Mouse (Mus musculus): Measurements from ENCODE around the gene Phldb2. TPM values are rescaled to one million over a fixed set of nuclear protein-coding genes. Genes with fewer than 3 reads are reported as not detected.
A peak's percentile ranks its signal among the peaks of the same experiment; 100 is the strongest.

Phldb2 gene
- polyA plus RNA-seq, 1 experiment: 1.8 TPM

- TF ChIP-seq POLR2A (IDR thresholded peaks at IDR 0.05; ENCODE audit: control insufficient read depth, extremely low read depth, insufficient read depth, low read length, poor library complexity) (no peak), CTCF (IDR thresholded peaks at IDR 0.05; ENCODE audit: borderline replicate concordance, control insufficient read depth, extremely low read depth, insufficient read depth, low read length, poor library complexity) (no peak)
- Histone ChIP-seq H3K4me3 (ENCODE audit: control insufficient read depth, insufficient read depth, low read length) (no peak overlapping the region), H3K27me3 (ENCODE audit: control insufficient read depth, insufficient read depth, low read length) (no peaks in the 10 kb centered on the region), H3K36me3 (ENCODE audit: control insufficient read depth, insufficient read depth, low read length) (no peaks in the 10 kb centered on the region), H3K27ac (ENCODE audit: control insufficient read depth, insufficient read depth, low read length) (no peak overlapping the region), H3K4me1 (replicated peaks; ENCODE audit: control insufficient read depth, insufficient read depth, low read length) (no peaks in the 10 kb centered on the region)
- DNase-seq: no peak
- WGBS: 66% methylated on average over 12 of the region's 12 CpGs
These were observed 195.8 kb downstream of the Phldb2 start for GRCm38 (mm10) chr16:45757421-45758078.

GRCm38 (mm10) chr16:45756855-45757254, 196.5 kb downstream of the Phldb2 start:
- Histone ChIP-seq H3K4me3 (ENCODE audit: control insufficient read depth, insufficient read depth, low read length) (no peak overlapping the region), H3K4me1 (replicated peaks; ENCODE audit: control insufficient read depth, insufficient read depth, low read length) (no peaks in the 10 kb centered on the region), H3K27me3 (ENCODE audit: control insufficient read depth, insufficient read depth, low read length) (no peaks in the 10 kb centered on the region), H3K27ac (ENCODE audit: control insufficient read depth, insufficient read depth, low read length) (no peak overlapping the region), H3K36me3 (ENCODE audit: control insufficient read depth, insufficient read depth, low read length) (no peaks in the 10 kb centered on the region)
- WGBS: 16% methylated on average over 9 of the region's 9 CpGs
- TF ChIP-seq CTCF (IDR thresholded peaks at IDR 0.05; ENCODE audit: borderline replicate concordance, control insufficient read depth, extremely low read depth, insufficient read depth, low read length, poor library complexity) (no peak), POLR2A (IDR thresholded peaks at IDR 0.05; ENCODE audit: control insufficient read depth, extremely low read depth, insufficient read depth, low read length, poor library complexity) (no peak)
- DNase-seq: peak; percentile 41

GRCm38 (mm10) chr16:45743591-45744144, 209.7 kb downstream of the Phldb2 start:
- Histone ChIP-seq H3K27ac (ENCODE audit: control insufficient read depth, insufficient read depth, low read length) (no peak overlapping the region), H3K27me3 (ENCODE audit: control insufficient read depth, insufficient read depth, low read length) (no peaks in the 10 kb centered on the region), H3K4me1 (replicated peaks; ENCODE audit: control insufficient read depth, insufficient read depth, low read length) (0 out of 2 replicates have a peak, but pooled peaks cover 2% of the 10 kb centered on the region), H3K4me3 (ENCODE audit: control insufficient read depth, insufficient read depth, low read length) (no peak overlapping the region), H3K36me3 (ENCODE audit: control insufficient read depth, insufficient read depth, low read length) (no peaks in the 10 kb centered on the region)
- TF ChIP-seq POLR2A (IDR thresholded peaks at IDR 0.05; ENCODE audit: control insufficient read depth, extremely low read depth, insufficient read depth, low read length, poor library complexity) (no peak), CTCF (IDR thresholded peaks at IDR 0.05; ENCODE audit: borderline replicate concordance, control insufficient read depth, extremely low read depth, insufficient read depth, low read length, poor library complexity) (no peak)
- WGBS: 89% methylated on average over 4 of the region's 4 CpGs
- no peak for DNase-seq

GRCm38 (mm10) chr16:45742615-45743476, 210.6 kb downstream of the Phldb2 start, which contains the start of gene Abhd10:
Abhd10 (minus strand) TSS chr16:45742955.
- DNase-seq: peak; percentile 95
- H3K4me3 ChIP-seq (ENCODE audit: control insufficient read depth, insufficient read depth, low read length): peak within 1 kb of the TSS; percentile 95
- no peaks in the 10 kb centered on the region for H3K27me3 ChIP-seq (ENCODE audit: control insufficient read depth, insufficient read depth, low read length)
- no peaks in the 10 kb centered on the region for H3K36me3 ChIP-seq (ENCODE audit: control insufficient read depth, insufficient read depth, low read length)
- under 1% methylated on average over 51 of the region's 51 CpGs for WGBS
- H3K4me1 ChIP-seq (replicated peaks; ENCODE audit: control insufficient read depth, insufficient read depth, low read length): 0 out of 2 replicates have a peak, but pooled peaks cover 2% of the 10 kb centered on the region
- 0 out of 2 replicates have a peak, but pooled peaks have one; percentile 31 for TF ChIP-seq CTCF (IDR thresholded peaks at IDR 0.05; ENCODE audit: borderline replicate concordance, control insufficient read depth, extremely low read depth, insufficient read depth, low read length, poor library complexity)
- TF ChIP-seq POLR2A (IDR thresholded peaks at IDR 0.05; ENCODE audit: control insufficient read depth, extremely low read depth, insufficient read depth, low read length, poor library complexity): peak; percentile 95
- H3K27ac ChIP-seq (ENCODE audit: control insufficient read depth, insufficient read depth, low read length): no peak within 1 kb of the TSS

- 89% methylated on average over 8 of the region's 8 CpGs for WGBS
- peaks cover 39% of the 10 kb centered on the region for H3K36me3 ChIP-seq (ENCODE audit: control insufficient read depth, insufficient read depth, low read length)
- H3K4me1 ChIP-seq (replicated peaks; ENCODE audit: control insufficient read depth, insufficient read depth, low read length): 0 out of 2 replicates have a peak, but pooled peaks cover under 1% of the 10 kb centered on the region
- H3K4me3 ChIP-seq (ENCODE audit: control insufficient read depth, insufficient read depth, low read length): no peak overlapping the region
- TF ChIP-seq CTCF (IDR thresholded peaks at IDR 0.05; ENCODE audit: borderline replicate concordance, control insufficient read depth, extremely low read depth, insufficient read depth, low read length, poor library complexity) (no peak), POLR2A (IDR thresholded peaks at IDR 0.05; ENCODE audit: control insufficient read depth, extremely low read depth, insufficient read depth, low read length, poor library complexity) (no peak)
- DNase-seq: no peak
- no peak overlapping the region for H3K27ac ChIP-seq (ENCODE audit: control insufficient read depth, insufficient read depth, low read length)
- H3K27me3 ChIP-seq (ENCODE audit: control insufficient read depth, insufficient read depth, low read length): no peaks in the 10 kb centered on the region
These were observed 215.5 kb downstream of the Phldb2 start for GRCm38 (mm10) chr16:45737880-45738279.

GRCm38 (mm10) chr16:45736724-45737123, 216.7 kb downstream of the Phldb2 start:
- no peak for DNase-seq
- 78% methylated on average over 3 of the region's 3 CpGs for WGBS
- H3K4me3 ChIP-seq (ENCODE audit: control insufficient read depth, insufficient read depth, low read length): no peak overlapping the region
- H3K27me3 ChIP-seq (ENCODE audit: control insufficient read depth, insufficient read depth, low read length): no peaks in the 10 kb centered on the region
- H3K27ac ChIP-seq (ENCODE audit: control insufficient read depth, insufficient read depth, low read length): no peak overlapping the region
- peaks cover 46% of the 10 kb centered on the region for H3K36me3 ChIP-seq (ENCODE audit: control insufficient read depth, insufficient read depth, low read length)
- H3K4me1 ChIP-seq (replicated peaks; ENCODE audit: control insufficient read depth, insufficient read depth, low read length): no peaks in the 10 kb centered on the region
- TF ChIP-seq POLR2A (IDR thresholded peaks at IDR 0.05; ENCODE audit: control insufficient read depth, extremely low read depth, insufficient read depth, low read length, poor library complexity) (no peak), CTCF (IDR thresholded peaks at IDR 0.05; ENCODE audit: borderline replicate concordance, control insufficient read depth, extremely low read depth, insufficient read depth, low read length, poor library complexity) (no peak)

Measured in thymus, adult 2 months (tissue).